Mouse (Mus musculus): ENCODE results near the gene Pink1.
A peak's percentile ranks its signal among the peaks of the same experiment; 100 is the strongest.

Gene Pink1

DNA sequence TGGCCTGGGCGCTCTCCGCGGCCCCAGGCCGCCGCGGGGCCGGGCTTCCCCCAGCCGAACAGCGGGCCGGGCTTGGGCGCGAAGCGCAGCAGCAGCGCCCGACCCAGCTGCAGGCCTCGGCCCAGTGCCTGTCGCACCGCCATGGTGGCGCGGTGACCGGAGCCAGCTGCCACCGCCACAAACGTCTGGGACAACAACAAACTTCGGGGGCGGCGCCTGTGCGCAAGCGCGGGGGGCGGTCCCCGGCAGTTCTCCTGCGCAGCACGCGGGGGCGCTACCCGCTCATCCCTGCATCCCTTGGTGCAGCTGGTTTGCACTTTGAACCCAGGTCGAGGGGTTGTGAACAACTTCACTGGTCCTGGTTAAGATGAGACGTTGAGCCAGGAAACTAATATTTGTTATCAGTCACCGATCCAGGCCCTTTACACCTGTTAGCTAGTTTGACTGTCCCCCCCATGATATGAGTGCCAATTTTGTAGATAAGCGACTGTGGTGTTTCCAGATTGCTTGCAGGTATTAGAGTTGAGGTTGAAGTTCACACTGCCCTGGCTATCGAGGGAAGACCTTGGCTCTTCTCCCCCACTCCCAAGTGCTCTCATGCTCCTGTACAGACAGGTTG is at the start of gene Pink1:
Gene Pink1 (minus strand): TSS at position 231 of the 619 bp plus-strand sequence.
- peak; percentile 51 for DNase-seq (ENCODE audit: low spot score)

DNA sequence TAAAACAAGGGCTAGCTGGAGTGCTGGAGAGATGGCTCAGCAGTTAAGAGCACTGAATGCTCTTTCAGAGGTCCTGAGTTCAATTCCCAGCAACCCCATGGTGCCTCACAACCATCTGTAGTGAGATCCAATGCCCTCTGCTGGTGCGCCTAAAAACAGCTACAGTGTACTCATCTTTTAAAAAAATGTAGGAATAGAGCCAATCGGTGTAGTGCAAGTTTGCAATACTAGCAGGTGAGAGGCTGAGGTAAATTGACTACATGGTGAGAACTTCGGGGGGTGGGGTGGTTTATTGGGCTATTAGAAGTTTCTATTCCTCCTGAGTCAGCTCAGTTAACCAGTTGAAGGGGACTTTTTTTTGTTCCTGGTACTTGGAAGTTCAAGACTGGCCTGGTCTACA is 49.0 kb upstream of the Pink1 start:
- no peak for DNase-seq (ENCODE audit: low spot score)

DNA sequence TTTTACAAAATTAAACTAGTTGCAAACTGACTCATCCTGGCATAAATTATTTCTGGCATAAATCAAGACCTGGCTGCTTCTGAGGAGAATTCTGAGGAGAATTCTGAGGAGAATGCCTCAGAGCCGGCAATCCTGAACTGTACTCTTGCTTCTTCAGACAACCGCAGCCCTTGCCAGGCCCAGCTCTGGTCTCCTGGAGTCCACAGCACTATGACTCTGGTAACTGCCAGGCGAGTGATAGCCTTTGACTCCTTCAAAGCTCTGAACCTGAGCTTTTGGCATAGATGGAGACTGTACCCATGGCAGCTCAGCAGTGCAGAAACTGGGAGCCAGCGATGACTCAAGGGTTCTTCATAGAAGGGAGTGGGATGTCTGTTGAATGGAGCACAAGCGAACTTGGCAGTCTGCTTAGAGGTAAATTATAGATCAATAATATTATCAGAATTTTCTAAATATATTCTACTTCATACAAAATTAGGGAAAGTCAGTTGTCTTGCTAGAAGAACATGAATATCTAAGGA is 44.9 kb upstream of the Pink1 start:
- no peak for DNase-seq (ENCODE audit: low spot score)

DNA sequence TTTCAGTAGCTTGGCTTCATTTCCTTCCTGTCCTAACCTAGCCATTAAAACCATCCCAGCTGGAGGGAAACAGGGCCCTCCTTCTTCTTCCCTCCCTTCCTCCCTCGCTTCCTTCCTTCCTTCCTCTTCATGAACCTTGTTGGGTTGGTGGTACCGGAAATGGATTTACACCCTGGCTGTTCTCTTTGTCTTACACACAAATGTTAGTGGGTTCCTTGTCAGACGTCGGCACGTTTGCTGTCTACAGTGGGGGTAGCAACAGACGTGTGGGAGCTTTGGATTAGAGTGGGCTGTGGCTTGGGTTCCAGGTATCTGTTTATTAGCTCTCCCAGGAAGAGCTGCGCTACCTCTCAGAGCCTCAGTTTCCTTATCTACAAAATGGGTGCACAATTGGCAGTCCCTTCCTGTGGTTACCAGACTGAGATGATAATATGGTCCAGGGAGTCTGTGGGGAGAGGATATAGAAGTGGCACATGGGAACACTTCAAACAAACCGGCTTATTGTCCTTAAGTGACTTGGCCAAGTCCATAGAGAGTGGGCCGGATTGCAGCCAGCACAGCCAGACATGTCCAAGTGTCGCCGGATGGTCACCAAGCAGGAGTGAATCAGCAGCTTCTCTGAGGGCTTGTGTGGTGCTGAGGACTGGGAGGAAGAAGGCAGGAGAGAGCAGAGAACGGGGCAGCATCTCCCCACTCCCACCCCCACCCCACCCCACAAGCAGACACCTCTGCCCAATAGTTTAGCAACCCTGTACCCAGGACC is 42.6 kb upstream of the Pink1 start:
- no peak for DNase-seq (ENCODE audit: low spot score)

DNA sequence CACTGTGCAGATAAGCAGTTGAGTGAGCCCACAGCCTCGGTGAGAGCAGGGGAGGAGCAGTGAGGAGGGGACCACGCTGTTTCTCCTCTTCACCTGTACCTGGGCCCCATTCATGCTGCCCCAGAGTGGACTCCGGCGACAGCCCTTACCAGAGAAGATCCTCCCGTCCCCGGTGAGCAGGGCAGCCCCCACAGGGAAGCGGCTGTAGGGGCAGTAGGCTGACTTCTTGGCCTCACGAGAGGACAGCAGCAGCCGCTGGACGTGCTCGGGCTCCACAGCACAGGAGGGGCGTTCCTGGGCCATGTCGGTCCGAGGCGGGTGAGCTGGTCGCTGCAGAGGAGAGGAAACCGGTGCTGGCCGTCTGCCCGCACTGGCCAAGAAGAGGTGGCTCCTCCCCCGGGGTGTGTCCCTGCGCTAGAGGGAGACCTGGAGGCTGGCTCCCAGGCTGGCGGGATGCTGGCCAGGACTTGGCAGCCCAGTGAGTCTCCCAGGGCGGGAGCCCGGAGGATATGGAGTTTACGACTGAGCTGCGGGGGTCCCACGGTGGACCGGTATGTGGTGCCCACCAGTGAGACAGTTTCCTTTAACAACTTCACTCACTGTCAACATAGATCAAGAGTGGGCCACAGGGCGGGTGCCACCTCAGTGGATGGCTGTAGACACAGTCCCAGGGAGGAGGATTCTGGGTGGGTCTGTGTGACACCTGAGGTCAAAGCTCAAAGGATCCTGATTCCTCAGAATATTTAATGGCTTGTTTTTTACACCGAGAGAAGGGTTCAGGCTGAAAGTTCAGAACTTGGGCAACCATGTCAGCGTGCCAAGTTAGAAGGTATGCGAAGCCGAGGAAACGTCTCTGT is 41.8 kb upstream of the Pink1 start, which contains the start of gene Cda:
Gene Cda (minus strand): TSS at position 352 of the 857 bp plus-strand sequence.
- no peak for DNase-seq (ENCODE audit: low spot score)

DNA sequence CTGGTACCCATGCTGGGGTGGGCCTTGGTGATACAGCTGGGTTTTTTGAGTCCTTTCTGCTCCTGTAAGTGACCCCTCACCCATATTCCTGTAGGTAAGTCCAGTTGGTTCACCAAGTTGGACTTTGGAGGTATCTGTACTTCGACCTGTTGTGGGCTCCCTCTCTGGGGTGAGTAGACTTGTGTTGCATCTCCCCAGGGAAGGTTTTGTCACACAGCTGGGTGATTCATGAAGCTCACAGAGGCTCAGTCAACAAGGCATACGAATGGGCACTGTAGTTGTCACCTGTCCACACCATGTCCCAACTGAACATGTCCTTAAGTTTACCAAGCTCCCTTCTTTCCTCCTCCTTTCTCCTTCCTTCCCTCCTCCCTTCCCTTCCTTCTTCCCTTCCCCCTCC is 40.5 kb upstream of the Pink1 start:
- DNase-seq (ENCODE audit: low spot score): no peak

DNA sequence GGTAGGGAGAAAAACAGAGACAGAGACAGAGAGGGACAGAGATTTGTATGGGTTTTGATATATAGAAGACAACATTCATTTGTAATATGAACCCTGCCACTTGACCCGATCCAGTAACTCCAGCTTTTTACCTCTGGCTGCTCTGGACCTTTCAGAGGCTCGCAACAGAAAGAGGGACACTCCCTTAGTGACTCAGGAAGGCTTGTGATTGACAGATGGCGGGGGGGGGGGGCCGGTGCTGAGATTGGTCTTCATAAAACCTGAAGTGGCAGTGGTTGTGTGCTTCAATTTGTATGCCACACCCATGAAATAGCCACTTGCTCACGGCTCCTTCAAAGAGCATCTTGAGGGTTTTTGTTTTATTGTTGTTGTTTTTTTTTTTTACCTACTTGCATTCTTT is 37.4 kb upstream of the Pink1 start:
- DNase-seq (ENCODE audit: low spot score): no peak

DNA sequence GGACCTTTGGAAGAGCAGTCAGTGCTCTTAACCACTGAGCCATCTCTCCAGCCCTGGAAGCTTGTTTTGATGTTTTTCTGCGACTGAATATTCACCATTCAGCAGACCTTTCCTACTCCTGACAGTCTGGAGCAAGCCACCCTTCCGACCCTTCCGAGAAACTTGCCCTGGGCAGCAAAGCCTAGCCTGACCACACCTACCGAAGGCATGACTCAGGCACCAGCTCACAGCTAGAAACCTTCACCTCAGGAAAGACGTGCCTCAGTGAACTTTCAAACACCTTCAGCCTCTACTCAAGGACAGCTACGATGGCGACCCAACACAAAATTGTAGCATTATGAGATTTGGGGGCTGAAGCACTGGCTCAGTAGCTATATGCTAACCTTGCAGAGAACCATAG is 36.8 kb upstream of the Pink1 start:
- no peak for DNase-seq (ENCODE audit: low spot score)

DNA sequence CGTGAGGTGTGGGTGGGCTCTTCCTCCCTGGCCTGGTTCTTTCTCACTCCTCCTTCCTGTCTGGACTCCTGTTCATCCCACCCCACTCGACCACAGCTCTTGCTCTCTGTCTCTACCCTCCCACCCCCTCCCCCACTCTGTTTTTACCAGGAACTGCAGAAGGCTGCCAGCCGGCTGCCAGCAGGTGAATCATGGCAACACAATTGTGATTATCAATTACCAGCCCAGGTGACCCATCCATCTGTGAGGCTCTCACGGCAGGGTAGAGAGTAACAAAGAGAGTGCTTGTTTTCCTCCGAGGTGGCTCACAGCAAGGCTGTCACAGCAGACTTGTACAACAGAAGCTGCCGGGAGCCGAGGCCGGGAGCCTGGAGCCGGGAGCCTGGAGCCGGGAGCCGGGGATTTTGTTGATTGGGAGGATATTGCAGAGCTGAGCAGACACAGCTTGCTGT is 35.3 kb upstream of the Pink1 start:
- no peak for DNase-seq (ENCODE audit: low spot score)

DNA sequence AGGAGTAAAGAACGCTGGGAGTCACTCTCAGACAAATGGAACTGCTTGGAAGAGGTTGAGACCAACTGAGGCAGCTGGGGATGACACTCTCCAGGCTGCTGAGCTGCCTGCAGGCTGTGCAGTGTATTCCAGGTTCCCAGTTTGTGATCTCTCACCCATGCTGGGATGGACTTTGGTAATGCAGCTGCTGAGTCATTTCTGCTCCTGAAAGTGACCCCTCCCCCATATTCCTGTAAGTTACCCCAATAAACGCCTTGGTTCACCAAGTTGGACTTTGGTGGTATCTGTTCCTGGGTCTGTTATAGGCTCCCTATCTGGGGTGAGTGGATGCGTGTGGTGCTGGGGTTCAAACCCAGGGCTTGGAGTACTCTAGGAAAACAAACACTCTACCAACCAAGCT is 32.1 kb upstream of the Pink1 start:
- no peak for DNase-seq (ENCODE audit: low spot score)

DNA sequence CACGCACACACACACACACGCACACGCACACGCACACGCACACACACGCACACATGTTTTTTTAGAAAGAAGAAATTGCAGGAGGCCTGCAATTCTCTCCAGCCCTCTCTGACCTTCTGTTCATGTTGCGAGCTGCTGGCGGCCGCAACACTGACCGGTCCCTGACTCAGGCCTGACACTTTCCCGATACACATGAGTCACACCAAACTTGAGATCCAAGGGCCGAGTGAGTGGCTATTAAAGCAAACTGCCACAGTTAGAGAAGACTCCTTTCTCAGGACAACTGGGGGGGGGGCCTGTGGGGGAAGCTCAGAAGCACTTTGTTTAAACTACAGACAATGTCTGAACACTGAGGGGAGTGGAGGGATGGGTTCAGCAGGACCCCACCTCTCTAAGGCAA is 30.4 kb upstream of the Pink1 start:
- no peak for DNase-seq (ENCODE audit: low spot score)

DNA sequence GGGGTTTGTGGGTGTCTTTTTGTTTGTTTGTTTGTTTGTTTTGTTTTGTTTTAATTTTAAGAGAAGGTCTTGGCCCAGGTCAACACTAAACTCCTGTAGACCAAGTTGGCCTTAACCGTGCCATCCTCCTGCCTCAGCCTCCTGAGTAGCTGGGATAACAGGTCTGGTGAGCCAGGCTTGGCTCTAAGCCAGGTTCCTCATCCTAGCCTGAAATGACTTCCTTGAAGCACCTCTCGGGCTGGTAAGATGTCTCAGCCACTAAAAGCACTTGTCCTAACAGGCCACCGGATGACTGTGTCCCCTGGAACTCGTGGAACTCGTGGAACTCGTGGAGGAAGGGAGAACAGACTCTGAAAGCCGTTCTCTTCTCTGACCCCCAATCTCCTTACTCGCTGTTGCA is 30.0 kb upstream of the Pink1 start:
- no peak for DNase-seq (ENCODE audit: low spot score)

DNA sequence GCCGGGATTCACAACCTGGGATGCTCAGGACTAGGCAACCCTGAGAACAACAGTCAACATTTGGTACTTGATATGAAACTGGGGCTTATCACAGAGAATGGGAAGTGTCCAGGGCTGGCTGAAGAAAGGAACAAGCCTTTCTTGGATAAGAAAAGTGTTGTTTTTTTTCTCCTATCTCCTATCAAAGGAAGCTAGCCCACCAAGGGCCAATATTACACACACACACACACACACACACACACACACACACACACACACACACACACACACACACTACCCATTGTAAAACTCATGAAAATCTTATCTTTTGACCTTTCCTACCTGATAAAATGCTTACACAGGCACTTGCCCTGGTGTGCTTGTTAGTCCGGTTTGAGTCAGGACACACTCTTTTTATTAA is 29.4 kb upstream of the Pink1 start:
- no peak for DNase-seq (ENCODE audit: low spot score)

DNA sequence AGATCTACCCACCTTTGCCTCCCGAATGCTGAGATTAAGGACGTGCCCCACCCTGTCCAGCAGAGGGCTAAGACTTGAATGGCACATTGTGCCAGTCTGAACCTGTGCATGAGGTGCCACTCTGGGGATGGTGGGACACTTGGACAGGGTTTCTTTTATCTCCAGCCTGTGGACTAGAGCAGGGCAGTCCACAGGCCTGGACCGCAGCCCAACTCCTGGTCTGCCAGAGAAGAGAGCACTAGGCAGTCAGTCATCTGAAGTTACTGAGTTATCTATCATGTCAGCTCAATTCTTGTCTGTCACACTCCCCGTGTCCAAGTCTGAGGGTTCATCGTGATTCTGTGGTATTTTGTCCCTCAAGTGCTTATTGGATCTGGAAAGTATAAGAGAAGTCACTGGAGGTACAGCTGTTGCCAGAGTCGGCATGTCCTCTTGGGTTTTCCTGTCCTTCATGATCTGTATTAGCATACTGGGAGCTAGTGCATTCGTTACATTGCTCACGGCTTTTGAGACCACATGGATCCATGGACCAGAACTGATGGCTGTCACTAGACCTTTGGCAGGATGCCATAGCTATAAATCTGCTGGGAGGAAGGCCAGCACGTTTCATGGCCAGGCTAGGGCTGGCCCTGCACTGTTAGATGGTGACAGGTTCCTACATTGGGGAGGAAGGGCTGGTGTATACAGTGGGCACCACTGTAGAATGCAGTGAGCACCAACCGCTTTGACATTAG is 27.5 kb upstream of the Pink1 start:
- DNase-seq (ENCODE audit: low spot score): no peak

DNA sequence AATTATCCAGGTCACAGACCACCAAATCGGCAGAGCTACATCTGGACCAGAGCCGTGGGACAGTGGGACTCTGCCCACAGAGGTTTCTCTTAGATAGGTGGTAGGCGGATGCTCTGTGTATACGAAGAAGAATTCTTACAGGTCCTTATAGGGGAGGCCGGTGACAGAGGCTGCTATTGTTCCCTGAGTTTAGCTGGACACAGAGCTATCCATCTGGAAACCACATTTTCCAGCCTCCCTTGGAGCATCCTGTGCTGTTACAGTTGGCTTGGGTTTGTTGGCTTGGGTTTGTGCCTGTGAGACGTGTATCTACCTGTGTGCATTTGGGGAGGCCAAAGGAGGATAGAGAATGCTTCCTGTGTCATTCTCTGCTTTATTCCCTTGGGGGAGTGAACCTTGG is 26.6 kb upstream of the Pink1 start:
- no peak for DNase-seq (ENCODE audit: low spot score)

DNA sequence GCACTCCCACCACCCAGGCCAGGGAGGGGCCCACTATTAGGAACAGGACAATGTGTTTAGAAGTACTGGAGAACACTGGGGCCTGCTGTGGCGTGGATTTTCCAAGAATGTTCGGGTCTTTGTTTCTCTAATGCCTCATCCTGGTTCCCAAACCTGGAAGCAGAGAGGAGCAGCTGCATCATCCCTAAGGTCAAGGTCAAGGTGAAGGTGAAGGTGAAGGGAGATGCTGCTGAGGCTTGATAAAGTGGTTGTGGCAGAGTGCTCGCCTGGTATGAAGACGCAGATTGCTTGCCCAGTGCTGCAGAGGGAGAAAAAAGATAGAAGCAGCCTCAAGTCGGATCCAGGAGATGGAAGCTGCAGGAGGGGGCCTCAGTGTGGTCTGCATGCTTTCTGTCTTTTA is 25.7 kb upstream of the Pink1 start:
- no peak for DNase-seq (ENCODE audit: low spot score)

DNA sequence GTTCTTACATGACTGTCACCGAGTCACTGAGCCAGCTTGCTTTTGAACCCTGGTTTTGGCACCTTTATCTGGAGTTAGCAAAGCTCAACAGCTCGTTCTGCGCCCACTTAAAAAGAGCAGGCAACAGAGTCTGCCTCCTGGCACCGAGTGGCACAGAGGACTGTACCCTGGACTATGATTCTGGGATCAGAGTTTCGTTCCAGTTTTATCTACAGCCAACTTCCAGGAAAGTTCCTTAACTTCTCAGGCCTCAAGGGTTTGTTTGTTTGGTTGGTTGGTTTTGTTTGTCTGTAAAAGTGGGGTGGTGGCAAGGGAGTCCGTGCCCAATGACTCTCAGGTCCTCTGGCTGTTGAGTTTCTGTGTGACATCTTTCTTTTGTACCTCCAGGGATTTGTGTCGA is 22.6 kb upstream of the Pink1 start:
- no peak for DNase-seq (ENCODE audit: low spot score)

DNA sequence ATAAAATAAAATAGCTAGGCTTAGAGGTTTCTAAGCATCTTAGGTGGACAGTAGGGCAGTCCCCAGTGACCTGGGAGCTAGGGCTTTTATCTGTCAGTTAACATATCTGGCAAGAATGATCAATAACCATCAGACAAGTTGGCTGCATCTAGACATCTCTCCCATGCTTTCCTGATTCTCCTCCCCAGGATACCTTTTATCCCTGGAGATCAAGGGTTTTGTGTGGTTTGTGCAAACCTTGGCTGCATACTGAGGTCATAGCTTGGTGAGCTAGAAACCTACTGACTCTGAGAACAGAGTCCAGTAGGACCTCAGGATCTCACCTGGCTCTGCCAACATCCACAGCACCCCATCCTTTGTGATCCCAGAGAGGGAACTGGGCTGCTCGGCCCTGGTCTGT is 21.2 kb upstream of the Pink1 start:
- no peak for DNase-seq (ENCODE audit: low spot score)

DNA sequence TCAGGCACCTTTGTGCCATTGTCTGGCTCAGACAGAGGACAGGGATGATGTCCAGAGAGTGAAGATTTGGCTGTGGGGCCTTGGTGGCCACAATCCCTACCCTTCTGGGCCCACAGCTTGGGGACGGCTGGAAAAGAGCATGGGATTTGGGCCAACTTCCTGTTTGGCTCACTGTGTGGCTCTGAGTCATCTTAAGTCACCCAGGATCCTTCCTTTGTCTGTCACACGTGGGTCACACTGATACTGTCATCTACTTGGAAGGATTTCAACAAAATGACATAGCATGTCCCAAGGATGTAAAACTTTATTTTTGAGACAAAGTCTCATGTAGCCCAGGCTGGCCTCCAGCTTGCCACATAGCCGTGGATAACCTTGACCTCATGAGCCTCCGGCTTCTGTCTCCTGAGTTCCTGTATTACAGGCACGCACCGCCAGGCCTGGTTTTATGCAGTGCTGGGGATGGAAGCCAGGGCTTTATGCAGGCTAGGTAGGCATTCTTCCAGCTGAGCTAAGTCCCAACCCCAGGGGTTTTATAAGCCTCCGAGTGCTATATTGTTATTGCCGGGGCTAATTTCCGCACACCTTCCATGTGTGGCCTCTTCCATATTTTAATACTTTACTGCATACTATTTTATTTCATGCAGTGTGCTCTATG is 18.9 kb upstream of the Pink1 start:
- no peak for DNase-seq (ENCODE audit: low spot score)

DNA sequence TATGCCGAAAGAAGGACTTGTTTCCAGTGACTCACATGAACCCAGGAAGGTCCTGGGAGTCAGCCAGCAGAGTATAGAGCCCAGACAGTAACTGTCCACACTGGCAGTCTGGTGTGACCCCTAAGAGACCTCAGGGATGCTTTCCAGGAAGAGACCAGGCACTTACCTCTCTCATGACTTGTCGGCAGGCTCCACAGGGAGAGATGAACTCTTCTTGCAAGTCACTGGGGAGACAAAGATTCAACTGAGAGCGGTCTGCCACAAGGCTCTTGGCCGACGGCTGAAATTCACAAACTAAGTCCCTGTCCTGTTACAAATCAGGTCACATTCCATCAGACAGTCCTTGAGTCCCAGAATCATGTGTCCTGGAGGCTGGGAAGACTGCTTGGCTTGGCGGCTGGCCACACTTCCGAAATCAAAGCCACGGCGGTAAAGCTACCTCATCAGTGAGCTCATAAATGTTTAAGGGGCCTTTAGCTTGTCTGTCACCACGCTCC is 17.3 kb upstream of the Pink1 start:
- no peak for DNase-seq (ENCODE audit: low spot score)

DNA sequence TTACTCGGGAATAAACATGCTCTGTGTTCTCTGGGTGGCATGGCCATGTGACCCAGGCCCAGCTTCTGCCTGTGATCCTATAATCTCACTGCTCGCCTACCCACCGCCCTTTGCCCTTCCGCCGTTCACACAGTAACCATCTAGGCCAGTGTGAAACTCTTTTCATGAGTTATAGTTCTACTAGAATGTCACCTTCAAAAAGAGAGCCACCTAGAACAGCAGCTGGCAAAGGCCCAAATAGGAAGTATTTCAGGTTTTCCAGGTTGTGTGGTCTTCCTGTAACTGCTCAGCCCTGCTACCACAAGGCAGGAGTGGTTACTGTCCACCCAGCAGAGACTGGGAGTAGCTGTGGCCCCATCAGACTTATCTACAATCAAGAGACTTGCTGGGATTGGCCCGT is 16.7 kb upstream of the Pink1 start:
- no peak for DNase-seq (ENCODE audit: low spot score)
